Mouse (Mus musculus) embryonic fibroblast, embryonic 13.5 days (primary cell): ENCODE data around the gene Ddr1. TPM values are rescaled to one million over a fixed set of nuclear protein-coding genes. Genes with fewer than 3 reads are reported as not detected.

Experiments used
- H3K27ac ChIP-seq: 2 replicates; pipeline ENCODE4 v1.5.1; 2012; ENCODE audit warnings: low read length, control low read depth, inconsistent platforms; ENCODE audit not compliant: insufficient read depth
- H3K4me1 ChIP-seq: 2 replicates; pipeline ENCODE4 v1.6.1; 2011; ENCODE audit warnings: low read length; ENCODE audit not compliant: control insufficient read depth, insufficient read depth
- H3K4me3 ChIP-seq: 2 replicates; pipeline ENCODE4 v1.5.1; 2011; ENCODE audit warnings: mild to moderate bottlenecking, control low read depth, low read length; ENCODE audit not compliant: insufficient read depth
- CTCF ChIP-seq: IDR thresholded peaks from 2 replicates; pipeline ENCODE4 v1.5.1; 2011; ENCODE audit warnings: mild to moderate bottlenecking, control low read depth, low read length, moderate library complexity, borderline replicate concordance; ENCODE audit not compliant: insufficient read depth
- POLR2A ChIP-seq: IDR thresholded peaks from 2 replicates; pipeline ENCODE4 v1.6.1; 2011; ENCODE audit warnings: low read depth, mild to moderate bottlenecking, control low read depth, low read length, moderate library complexity
- polyA plus RNA-seq: library from polyadenylated mRNA; stranded (reverse); fragments of >200 nt; gene quantifications from 2 replicates; pipeline ENCODE4 v1.2.4, GENCODE M21; 2011; ENCODE audit warnings: low read depth; ENCODE audit not compliant: missing spikeins, insufficient read length

The Ddr1 gene
- polyA plus RNA-seq, 1 experiment = 42.9 TPM

DNA sequence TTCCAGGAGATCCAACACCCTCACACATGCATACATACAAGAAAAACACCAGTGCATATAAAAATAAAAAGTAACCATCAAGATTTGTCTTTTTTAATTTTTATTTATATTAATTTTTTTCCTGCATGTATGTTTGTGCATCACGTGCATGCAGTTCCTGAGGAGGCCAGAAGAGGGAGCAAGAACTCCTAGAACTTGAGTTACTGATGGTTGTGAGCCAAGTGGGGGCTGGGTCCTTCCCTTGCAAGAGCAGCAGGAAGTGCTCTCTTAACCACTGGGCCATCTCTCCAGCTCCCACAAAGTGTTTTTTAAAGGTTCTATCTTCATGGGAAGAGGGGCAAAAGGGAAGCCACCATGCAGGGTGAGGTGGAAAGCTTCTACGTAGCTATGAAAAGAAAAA, 9.1 kb downstream of the Ddr1 start:
- Histone ChIP-seq H3K4me3 (no peak overlapping the region), H3K4me1 (peaks cover 4% of the 10 kb centered on the region; the same call in 1 of the 2 replicates), H3K27ac (no peak overlapping the region)
- TF ChIP-seq POLR2A (no peak), CTCF (0 out of 2 replicates have a peak, but pooled peaks have one; percentile 14)

DNA sequence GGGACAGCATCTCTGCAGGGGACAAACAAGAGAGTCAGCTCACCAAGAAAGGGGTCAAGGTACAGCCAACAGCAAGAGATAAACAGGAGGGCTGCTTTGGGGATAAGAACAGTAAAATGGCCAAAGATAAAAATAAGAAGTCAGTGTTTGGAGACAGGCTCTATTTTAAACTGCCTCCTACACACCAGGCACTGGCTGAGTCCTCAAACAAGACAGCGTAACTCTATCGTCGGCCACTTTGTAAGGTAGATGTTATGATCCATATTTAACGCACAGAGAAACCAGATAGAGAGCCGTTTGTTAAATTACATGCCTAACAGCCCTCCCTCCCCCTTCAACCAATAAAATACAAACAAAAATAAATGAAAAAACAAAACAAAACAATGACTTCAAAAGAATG, 10.5 kb downstream of the Ddr1 start:
- TF ChIP-seq POLR2A (no peak), CTCF (no peak)
- Histone ChIP-seq H3K27ac (no peak overlapping the region), H3K4me1 (peaks cover 4% of the 10 kb centered on the region; the same call in 1 of the 2 replicates)

DNA sequence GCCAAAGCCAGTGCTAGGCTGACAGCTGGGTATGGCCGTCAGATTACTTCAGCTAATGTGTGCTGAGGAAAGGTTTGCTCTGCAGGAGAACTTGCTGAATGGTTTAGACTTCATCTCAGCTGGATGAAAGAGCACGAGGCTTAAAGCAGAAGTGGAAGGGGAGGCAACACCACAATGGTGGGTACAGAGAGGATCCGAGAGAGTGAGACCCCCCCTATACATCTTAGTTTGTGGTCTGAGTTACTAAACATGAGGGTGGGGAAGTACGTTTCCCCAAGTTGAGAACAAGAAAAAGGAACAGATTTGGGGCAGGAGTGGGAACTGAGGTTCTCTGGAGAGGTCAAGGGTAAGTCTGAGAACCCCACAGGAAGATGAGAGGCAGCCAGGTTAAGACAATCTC, 12.1 kb downstream of the Ddr1 start:
- H3K27ac ChIP-seq = no peak overlapping the region
- no peak for TF ChIP-seq CTCF
- TF ChIP-seq POLR2A = no peak
- peaks cover 2% of the 10 kb centered on the region; the same call in 1 of the 2 replicates for H3K4me1 ChIP-seq
- H3K4me3 ChIP-seq = no peak overlapping the region

More for the DNA sequence above, 10.5 kb downstream of the Ddr1 start:
- no peak overlapping the region for H3K4me3 ChIP-seq

DNA sequence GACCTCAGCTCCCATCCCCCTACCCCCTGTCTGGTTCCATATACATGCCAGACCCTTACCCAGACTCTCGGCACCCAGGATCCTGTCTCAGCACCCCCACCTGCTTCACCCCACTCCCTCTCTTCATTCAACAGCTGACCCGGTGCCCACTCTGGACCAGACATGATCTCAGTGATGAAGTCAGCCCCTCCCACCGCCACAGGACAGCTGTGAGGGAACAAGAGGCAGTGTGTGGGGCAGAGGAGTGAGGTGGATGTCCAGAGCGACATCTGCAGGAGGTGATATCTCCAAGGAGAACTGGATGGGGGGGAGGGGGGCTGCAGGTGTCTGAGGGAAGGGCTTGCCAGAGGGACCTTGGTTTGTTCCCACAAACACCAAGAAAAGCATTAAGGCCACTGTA, 12.6 kb downstream of the Ddr1 start:
- no peak overlapping the region for H3K27ac ChIP-seq
- H3K4me1 ChIP-seq = no peaks in the 10 kb centered on the region
- TF ChIP-seq POLR2A (no peak), CTCF (no peak)
- H3K4me3 ChIP-seq = no peak overlapping the region

DNA sequence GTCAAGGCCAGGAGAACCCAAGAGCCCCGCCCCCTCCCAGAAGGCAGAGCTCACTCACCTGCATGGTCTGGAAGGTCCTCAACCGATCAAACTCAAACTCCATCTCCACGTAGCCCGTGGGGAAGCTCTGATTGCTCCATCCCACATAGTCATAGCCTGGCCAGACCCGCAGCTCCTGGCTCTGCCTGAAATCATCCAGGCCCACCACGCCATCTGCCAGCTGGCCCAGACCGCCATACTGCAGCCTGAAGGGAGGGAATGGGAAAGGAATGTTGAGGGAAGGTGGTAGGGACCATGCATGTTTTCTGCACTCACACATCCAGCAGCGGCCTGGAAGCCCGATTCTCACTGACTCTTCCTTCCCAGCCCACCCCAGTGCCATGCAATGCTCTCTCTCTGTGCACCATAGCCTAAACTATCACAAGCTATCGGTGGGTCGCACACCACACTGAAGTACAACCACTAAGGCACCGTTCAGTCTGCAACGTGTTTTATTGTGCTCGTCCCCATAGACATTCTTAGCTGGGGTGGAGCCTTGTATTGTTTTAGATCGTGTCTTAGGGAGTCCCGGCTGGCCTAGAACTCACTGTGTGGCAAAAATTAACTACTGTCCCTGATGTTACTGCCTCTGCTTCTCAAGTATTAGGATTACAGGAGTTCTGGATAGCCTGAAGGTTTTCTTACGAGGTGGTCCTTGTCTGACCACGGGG, 14.3 kb downstream of the Ddr1 start:
- Histone ChIP-seq H3K27ac (no peak overlapping the region), H3K4me3 (no peak overlapping the region), H3K4me1 (no peaks in the 10 kb centered on the region)
- TF ChIP-seq CTCF (no peak), POLR2A (no peak)

DNA sequence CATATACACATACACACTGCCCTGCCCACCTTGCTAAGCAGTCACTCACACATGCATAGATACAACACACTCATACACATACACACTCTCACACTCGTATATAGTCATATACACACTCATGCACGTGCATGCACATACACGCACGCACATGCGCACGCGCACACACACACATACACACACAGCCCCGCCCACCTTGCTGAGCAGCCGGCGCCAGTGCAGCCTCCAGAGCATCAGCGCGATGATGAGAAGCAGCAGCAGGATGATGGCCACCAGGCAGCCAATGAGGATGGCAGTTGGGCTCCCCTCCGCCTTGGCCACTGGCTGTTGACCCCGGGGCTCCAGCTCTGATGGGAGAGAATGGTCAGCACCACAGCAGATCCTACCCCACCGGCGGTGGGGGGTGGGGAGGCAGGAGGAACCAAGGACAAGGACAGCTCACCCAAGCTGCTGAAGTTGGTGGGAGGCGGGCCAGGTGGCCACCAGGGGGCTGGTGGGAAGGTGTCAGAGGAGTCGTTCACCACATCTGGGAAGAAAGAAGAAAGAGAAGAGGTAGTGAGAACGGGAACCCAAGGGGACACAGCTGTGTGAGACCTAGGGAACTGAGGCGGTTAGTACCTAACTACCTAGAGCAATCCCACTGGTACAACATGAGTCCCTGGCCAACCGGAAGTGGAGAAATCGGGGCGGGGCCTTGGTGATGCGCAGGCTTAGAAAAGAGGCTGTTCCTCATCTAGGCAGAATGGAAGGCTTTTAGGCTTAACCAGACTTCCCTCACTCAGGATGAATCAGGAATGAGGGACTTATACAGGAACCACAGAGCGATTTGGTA, 15.9 kb downstream of the Ddr1 start:
- TF ChIP-seq CTCF (no peak), POLR2A (no peak)
- H3K27ac ChIP-seq = no peak overlapping the region
- H3K4me1 ChIP-seq = no peaks in the 10 kb centered on the region
- H3K4me3 ChIP-seq = no peak overlapping the region

DNA sequence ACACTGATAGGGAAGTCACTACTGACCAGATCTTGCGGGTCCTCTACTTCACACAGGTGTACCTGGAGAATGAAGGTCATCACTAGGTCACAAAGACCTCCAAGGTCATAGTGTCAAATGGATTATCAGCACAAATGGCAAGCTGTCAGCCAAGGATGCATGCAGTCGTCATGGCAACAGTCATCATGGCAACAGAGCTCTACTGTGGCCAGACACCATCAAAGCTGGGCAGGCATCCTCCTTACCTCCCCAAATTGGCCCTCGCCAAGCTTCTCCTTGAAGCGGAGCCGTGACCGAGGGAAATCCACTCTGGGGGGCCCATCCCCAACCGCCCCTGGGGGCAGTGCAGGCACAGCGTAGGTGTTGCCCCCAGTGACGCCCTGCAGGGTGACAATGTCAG, 19.4 kb downstream of the Ddr1 start:
- H3K4me3 ChIP-seq = no peak overlapping the region
- no peaks in the 10 kb centered on the region for H3K4me1 ChIP-seq
- TF ChIP-seq POLR2A = no peak
- no peak for TF ChIP-seq CTCF
- H3K27ac ChIP-seq = no peak overlapping the region

DNA sequence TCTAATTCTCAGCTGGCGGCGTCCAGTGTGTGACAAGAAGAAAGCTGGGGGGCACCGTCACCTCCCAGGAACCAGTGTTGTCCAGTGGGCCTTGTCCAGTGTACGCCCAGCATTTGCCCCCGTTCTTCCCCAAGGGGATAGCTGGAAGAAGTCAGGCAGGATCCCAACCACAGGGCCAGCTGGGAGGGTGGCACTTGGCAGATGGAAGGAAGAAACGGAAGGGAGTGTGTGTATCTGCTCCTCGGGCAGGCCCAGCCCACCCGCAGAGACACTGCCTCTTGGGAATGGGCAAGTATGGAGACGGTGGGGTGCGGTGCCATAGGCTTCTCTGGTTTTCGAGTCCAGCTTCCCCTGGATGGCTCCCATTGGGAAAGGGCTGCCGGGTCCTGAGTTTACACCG, 22.4 kb downstream of the Ddr1 start:
- Histone ChIP-seq H3K27ac (no peak overlapping the region), H3K4me3 (no peak overlapping the region), H3K4me1 (no peaks in the 10 kb centered on the region)

DNA sequence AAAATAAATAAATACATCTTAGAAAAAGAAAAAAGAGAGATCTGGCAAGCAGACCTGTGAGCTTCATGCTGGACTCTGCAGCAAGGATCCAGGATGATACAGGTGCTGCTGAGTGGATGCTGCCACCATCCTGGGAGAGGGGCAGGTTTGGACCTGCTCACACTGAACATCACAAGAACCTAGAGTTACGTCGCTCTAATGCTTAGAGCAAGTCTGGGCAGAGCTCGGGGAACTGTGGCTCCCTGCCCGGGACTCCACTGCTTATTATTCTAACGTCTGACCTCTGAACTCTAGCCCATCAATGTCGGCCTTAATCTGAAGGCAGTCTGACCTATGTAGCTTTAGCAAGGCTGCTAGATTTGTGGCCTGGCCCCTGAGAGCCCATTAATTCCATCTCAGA, 23.8 kb downstream of the Ddr1 start:
- no peak overlapping the region for H3K27ac ChIP-seq
- no peaks in the 10 kb centered on the region for H3K4me1 ChIP-seq
- H3K4me3 ChIP-seq = no peak overlapping the region
- no peak for TF ChIP-seq CTCF
- TF ChIP-seq POLR2A = no peak

More for the DNA sequence above, 22.4 kb downstream of the Ddr1 start:
- no peak for TF ChIP-seq POLR2A
- no peak for TF ChIP-seq CTCF
